Mouse (Mus musculus) cortical plate, adult 2 months (tissue): ENCODE measurements at regions not wholly inside any gene's neighbourhood (a gene's known extent, or its start where the extent isn't known, plus 50 kb on each side); places are given as distances from the start of the nearest gene placed in this dataset.

Experiments
- H3K27ac ChIP-seq: fragments of 200-500 bp; 2 replicates; pipeline ENCODE4 v1.5.1; 2012; ENCODE audit warnings: low read length, control low read depth, inconsistent platforms; ENCODE audit not compliant: insufficient read depth
- H3K4me1 ChIP-seq: fragments of 200-500 bp; 2 replicates; pipeline ENCODE4 v1.6.1; 2011; ENCODE audit warnings: low read length; ENCODE audit not compliant: control insufficient read depth, insufficient read depth
- H3K4me3 ChIP-seq: fragments of 200-500 bp; 2 replicates; pipeline ENCODE4 v1.5.1; 2011; ENCODE audit warnings: mild to moderate bottlenecking, low read length, control low read depth; ENCODE audit not compliant: insufficient read depth
- CTCF ChIP-seq: fragments of 200-500 bp; IDR thresholded peaks from 2 replicates; pipeline ENCODE4 v1.5.1; 2011; ENCODE audit warnings: mild to moderate bottlenecking, control low read depth, low read length; ENCODE audit not compliant: insufficient read depth; ENCODE audit errors: extremely low read depth
- POLR2A ChIP-seq: fragments of 200-500 bp; IDR thresholded peaks from 2 replicates; pipeline ENCODE4 v1.6.1; 2011; ENCODE audit warnings: mild to moderate bottlenecking, low read length, control low read depth; ENCODE audit not compliant: insufficient read depth; ENCODE audit errors: extremely low read depth

- Histone ChIP-seq H3K4me1 (no peaks in the 10 kb centered on the region), H3K4me3 (no peak overlapping the region), H3K27ac (no peak overlapping the region)
- no peak for TF ChIP-seq CTCF
- TF ChIP-seq POLR2A: no peak
These were observed 165.0 kb upstream of the Sel1l start for GRCm38 (mm10) chr12:92013979-92014378.

- H3K4me1 ChIP-seq: no peaks in the 10 kb centered on the region
- no peak for TF ChIP-seq POLR2A
- TF ChIP-seq CTCF: peak; percentile 85
These were observed 164.3 kb upstream of the Sel1l start for GRCm38 (mm10) chr12:92013244-92013643.

GRCm38 (mm10) chr12:92004391-92005094 lies 155.6 kb upstream of the Sel1l start:
- Histone ChIP-seq H3K27ac (no peak overlapping the region), H3K4me1 (no peaks in the 10 kb centered on the region), H3K4me3 (no peak overlapping the region)
- TF ChIP-seq POLR2A (no peak), CTCF (no peak)

More at GRCm38 (mm10) chr12:92013244-92013643, 164.3 kb upstream of the Sel1l start:
- no peak overlapping the region for H3K4me3 ChIP-seq
- H3K27ac ChIP-seq: no peak overlapping the region

GRCm38 (mm10) chr12:91999031-91999430 lies 150.1 kb upstream of the Sel1l start:
- TF ChIP-seq CTCF: no peak
- no peak for TF ChIP-seq POLR2A
- H3K27ac ChIP-seq: no peak overlapping the region
- no peaks in the 10 kb centered on the region for H3K4me1 ChIP-seq
- H3K4me3 ChIP-seq: no peak overlapping the region

GRCm38 (mm10) chr12:91997404-91997803 lies 148.4 kb upstream of the Sel1l start:
- no peak overlapping the region for H3K4me3 ChIP-seq
- no peaks in the 10 kb centered on the region for H3K4me1 ChIP-seq
- TF ChIP-seq POLR2A (no peak), CTCF (no peak)
- no peak overlapping the region for H3K27ac ChIP-seq

GRCm38 (mm10) chr12:91995545-91995944 lies 146.6 kb upstream of the Sel1l start:
- no peak for TF ChIP-seq CTCF
- TF ChIP-seq POLR2A: no peak
- no peak overlapping the region for H3K4me3 ChIP-seq
- H3K27ac ChIP-seq: no peak overlapping the region
- no peaks in the 10 kb centered on the region for H3K4me1 ChIP-seq

- no peak overlapping the region for H3K27ac ChIP-seq
- no peaks in the 10 kb centered on the region for H3K4me1 ChIP-seq
- no peak overlapping the region for H3K4me3 ChIP-seq
- TF ChIP-seq CTCF: no peak
- no peak for TF ChIP-seq POLR2A
These were observed 137.5 kb upstream of the Sel1l start for GRCm38 (mm10) chr12:91986448-91986847.

- Histone ChIP-seq H3K4me1 (no peaks in the 10 kb centered on the region), H3K4me3 (no peak overlapping the region), H3K27ac (no peak overlapping the region)
- no peak for TF ChIP-seq POLR2A
- TF ChIP-seq CTCF: no peak
These were observed 131.4 kb upstream of the Sel1l start for GRCm38 (mm10) chr12:91980321-91980720.

GRCm38 (mm10) chr12:91971045-91971444 lies 122.1 kb upstream of the Sel1l start:
- Histone ChIP-seq H3K4me1 (no peaks in the 10 kb centered on the region), H3K27ac (no peak overlapping the region), H3K4me3 (no peak overlapping the region)
- TF ChIP-seq POLR2A (no peak), CTCF (no peak)

GRCm38 (mm10) chr12:91965937-91966336 lies 117.0 kb upstream of the Sel1l start:
- TF ChIP-seq POLR2A (no peak), CTCF (no peak)
- Histone ChIP-seq H3K27ac (no peak overlapping the region), H3K4me1 (no peaks in the 10 kb centered on the region), H3K4me3 (no peak overlapping the region)

GRCm38 (mm10) chr12:91963239-91963638 lies 114.3 kb upstream of the Sel1l start:
- no peak overlapping the region for H3K4me3 ChIP-seq
- no peaks in the 10 kb centered on the region for H3K4me1 ChIP-seq
- no peak overlapping the region for H3K27ac ChIP-seq
- TF ChIP-seq CTCF (no peak), POLR2A (no peak)
